Mouse (Mus musculus): ENCODE measurements around the gene Itga5.

The Itga5 gene

DNA sequence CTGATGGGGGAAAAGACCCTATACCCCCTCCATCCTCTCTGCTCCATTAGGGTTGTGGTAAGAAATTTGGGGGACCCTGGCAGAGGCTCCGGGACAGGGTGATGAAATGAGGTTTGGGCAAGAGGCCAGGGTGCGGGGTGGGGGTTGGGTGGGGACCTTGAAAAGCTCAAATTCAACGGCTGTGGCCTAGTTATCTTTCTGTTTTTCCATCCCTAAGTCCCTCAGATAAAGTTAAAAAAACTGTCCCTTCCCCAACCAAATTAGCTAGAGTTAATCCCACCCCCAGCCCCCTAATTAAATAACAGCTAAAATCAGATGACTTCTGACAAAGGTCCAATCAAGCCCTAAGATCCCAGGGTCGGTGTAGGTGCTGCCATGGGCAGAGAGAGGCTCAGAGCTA is 1.8 kb downstream of the Itga5 start:
- DNase-seq (ENCODE audit: low read depth) = no peak

DNA sequence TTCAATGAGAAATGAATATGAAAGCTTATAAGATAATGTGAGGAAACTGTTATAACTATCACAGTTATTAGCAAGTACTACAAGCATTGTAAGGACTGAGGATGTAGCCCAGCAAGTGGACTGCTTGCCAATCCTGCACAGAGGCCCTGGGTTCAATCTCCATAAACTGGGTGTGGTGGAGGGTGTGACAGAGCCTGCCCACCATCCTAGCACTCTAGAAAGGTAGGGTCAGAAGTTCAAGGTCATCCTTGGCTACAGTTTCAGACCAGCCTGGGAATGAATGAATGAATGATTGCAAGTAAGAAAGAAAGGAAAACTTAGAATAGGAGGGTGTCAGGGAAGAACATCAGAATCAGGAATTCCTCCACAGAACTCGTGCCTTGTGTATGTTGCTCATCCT is 2.8 kb downstream of the Itga5 start:
- DNase-seq (ENCODE audit: low read depth) = no peak

GRCm38 (mm10) chr15:103362950-103363349 is 3.6 kb downstream of the Itga5 start:
- no peak for DNase-seq (ENCODE audit: low read depth)

DNA sequence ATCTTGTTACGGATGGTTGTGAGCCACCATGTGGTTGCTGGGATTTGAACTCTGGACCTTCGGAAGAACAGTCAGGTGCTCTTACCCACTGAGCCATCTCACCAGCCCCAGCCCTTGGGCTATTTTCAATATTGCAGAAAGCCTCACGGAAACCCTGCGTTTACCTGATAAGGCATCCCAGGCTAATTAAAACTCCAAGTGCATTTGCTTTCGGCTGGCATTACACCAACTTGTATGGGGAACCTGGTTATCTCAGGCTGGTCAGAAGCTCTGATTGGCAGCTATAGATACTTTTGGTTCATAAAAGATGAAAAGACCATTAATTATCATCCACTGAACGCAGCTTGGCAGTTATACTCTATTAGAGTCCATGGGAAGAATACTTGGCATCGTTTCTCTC is 4.2 kb downstream of the Itga5 start:
- DNase-seq (ENCODE audit: low read depth) = no peak

- no peak for DNase-seq (ENCODE audit: low read depth)
Observed at GRCm38 (mm10) chr15:103361269-103361668, 5.3 kb downstream of the Itga5 start.

GRCm38 (mm10) chr15:103359869-103360602 is 6.5 kb downstream of the Itga5 start:
- DNase-seq (ENCODE audit: low read depth) = no peak

- no peak for DNase-seq (ENCODE audit: low read depth)
Observed at GRCm38 (mm10) chr15:103359122-103359510, 7.4 kb downstream of the Itga5 start.

- no peak for DNase-seq (ENCODE audit: low read depth)
Observed at GRCm38 (mm10) chr15:103358278-103359121, 8.1 kb downstream of the Itga5 start.

DNA sequence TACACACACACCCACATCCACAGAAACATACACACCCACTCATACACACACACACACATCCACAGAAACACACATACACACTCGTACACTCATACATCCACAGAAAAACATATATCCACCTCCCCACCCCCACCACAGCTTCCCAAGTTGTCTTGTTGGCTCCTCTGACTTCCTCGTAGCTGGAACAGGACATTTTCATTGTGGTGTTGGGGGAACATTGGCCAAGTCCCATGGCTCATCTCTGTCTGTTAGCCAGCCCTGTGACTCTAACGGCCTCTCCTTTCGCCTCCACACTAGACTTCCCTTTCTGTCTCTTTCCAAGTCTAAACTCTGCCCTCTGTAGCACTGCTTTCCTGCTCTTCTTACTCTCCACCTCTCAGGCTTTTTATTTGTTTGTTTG is 8.7 kb downstream of the Itga5 start:
- no peak for DNase-seq (ENCODE audit: low read depth)

DNA sequence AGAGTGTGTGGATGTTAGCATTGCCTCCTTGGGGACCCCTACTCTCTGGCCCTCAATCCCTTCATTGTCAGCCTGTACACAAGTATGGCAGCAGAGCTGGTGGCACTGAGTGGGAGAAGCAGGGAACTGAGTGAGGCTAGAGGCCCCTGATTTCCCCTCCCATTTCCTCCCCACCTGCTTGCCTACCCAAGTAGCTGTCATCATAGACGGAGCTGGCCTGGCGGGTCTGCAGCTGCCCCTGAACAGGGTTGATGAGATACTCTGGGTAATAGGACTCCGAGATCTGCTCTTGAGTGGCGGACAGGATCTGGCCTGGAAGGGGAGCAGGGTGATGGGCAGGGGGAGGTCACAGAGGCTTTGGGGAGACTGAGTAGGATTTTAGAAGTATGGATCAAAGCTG is 10.4 kb downstream of the Itga5 start:
- DNase-seq (ENCODE audit: low read depth) = no peak

DNA sequence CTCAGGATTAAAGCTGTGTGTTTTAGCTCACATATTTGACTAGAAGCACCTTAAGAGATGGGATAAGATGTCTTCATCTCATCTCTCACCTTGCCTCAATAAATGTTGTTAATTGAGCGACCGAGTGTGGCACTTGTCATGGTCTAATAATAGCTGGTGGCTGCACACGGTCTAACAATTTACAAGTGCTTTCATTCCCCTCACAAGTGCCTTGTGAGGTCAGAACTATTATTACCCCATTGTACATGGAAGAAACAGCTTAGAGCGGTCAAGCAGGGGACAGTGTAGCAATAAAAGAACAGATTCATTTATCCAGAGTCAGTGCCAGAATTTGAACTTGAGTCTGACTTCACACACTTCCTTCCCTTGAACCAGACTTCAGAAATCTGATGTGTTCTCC is 11.1 kb downstream of the Itga5 start:
- no peak for DNase-seq (ENCODE audit: low read depth)

GRCm38 (mm10) chr15:103354690-103355089 is 11.9 kb downstream of the Itga5 start:
- no peak for DNase-seq (ENCODE audit: low read depth)

DNA sequence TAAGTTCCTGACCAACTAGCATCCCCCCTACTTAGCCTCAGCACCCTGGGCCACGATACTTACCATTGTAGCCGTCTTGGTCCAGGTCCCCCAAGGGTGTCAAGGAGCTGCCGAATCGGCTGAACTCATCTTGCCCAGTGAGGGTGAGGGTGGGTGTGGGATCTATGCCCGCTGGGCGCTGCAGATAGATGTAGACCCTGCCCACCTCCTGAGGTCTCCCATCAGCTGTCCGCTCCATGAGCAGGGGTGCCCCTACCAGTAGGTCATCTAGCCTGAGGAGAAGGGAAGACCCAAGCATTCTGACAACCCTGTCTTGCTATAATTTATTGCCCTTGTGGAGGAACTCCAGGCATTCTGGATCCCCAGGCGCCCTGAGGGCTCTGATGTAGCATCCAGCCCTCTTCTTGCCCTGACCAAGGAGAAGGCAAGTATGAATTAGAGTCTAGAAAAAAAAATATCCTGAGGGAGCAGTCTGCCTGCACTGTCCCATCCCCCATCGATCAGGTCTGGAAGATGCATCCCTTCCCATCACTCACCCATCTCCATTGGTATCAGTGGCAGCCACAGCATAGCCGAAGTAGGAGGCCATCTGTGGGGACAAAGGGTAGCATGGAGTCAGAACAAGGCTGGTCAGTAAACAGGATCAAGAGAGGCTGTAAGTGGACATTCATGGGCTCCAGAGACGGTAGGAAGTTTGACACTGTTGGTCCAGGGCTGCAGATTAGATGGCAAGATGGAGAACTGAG is 12.9 kb downstream of the Itga5 start:
- no peak for DNase-seq (ENCODE audit: low read depth)

DNA sequence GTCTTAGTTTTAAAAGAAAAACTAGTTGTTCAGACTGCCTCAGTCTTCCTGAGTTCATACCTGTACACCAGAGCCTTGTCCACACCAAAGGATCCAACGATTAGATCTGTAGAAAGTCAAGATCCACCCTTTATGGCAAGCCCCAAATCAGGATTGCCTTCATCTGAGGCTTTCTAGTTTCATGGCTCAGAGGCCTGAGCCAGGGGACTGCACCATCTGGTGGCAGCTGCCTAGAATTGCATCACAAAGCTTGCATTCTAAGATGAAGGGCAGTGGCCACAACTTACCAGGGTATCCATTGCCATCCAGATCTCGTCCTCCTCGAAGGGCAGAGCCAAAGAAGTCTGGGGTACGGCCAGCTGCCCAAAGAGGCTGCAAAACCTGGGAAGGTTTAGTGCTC is 13.7 kb downstream of the Itga5 start:
- DNase-seq (ENCODE audit: low read depth) = peak; percentile 70

GRCm38 (mm10) chr15:103347275-103347684 is 19.3 kb downstream of the Itga5 start:
- peak; percentile 64 for DNase-seq (ENCODE audit: low read depth)

DNA sequence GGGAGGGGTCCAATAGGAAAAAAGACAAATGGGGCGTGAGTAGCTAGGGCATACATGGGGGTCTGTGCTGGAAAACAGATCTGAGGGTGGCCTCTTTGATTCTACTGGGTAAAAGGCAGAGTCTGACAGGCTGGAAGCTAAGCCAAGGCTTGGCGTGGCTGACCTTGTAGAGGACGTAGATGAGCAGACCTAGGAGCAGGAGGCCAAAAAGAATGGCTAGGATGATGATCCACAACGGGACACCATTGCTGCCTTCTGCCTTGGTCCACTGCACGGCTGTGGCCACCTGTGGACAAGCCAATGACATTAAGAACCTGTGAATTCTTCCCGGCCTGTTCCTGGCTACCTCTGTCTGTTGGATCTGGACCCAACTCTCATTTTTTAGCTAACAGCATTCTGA is 20.8 kb downstream of the Itga5 start:
- no peak for DNase-seq (ENCODE audit: low read depth)

DNA sequence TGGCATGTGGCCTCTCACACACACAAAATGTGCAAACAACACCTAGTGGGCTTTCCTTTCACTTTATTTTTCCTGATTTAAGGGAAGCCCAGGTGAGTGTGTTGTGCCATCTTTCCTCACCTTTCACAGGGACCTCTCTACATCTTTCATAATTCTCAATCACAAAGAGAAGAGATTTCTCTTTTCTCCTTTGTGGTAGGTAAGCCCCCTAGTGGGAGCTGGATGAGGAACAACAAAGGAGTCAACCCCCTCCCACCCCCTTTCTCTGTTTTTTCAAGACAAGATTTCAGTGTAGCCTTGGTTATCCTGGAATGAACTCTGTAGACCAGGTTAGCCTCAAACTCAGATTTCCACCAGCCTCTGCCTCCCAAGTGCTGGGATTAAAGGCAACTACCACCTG is 23.0 kb downstream of the Itga5 start:
- DNase-seq (ENCODE audit: low read depth) = no peak

GRCm38 (mm10) chr15:103343008-103343407 is 23.6 kb downstream of the Itga5 start:
- DNase-seq (ENCODE audit: low read depth) = no peak

DNA sequence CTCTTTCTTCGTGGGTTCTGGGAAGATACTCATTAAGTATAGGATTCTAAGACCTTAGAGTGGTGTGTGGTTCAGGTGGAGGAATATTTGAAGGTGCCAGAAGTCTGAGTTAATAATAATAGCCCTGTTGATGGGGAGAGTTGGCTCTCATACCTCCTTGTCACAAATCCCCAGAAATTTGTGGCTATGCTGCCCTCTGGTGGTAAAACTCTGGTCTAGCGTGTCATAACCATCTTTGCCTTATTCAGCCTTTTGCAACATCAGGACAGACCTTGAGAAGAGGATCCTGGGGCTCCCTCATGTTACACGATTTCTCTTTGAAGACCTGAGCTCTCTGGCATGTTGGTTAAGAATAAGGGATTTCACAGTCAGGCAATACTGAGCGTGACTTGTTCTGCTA is 24.1 kb downstream of the Itga5 start:
- peak; percentile 87 for DNase-seq (ENCODE audit: low read depth)

- no peak for DNase-seq (ENCODE audit: low read depth)
Observed at GRCm38 (mm10) chr15:103341547-103341946, 25.0 kb downstream of the Itga5 start.

DNA sequence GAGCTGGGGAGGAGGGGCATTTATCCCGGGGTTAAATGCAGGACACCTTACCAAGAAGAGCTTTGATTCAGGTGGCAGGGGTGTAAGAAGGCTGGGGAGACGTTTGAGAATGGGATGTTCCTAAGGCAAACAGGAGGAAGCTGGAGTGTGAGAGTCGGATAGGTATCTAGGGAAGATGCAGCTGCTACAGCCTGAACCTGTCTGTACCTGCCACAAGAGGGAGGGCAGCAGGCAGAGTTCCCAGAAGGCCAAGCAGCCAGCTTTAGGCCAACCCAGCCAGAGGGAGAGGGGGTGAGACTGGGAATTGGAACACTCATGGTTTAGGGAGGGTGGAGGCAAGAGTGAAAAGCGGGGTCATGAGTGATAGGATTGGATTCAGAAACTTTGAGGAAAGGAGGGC is 25.8 kb downstream of the Itga5 start:
- DNase-seq (ENCODE audit: low read depth) = peak; percentile 36

DNA sequence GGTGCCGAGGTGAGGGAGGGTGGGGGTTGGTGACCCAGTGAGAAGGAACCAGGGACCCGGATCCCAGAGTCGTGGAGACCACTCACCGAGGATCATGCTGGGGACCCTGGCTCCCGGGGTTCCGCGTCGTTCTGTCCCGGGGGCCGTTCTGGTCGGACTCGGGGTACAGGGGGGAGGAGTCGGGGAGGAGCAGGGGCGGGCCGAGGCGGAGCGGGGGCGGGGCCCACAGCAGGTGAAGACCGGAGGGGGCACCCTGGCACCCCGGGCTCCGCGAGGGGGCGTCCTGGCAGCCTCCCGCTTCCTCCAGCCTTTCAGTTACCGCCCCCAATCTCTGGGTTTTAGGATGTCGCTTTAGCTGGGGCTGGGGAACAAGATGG is 26.6 kb downstream of the Itga5 start, which contains the start of gene Zfp385a:
TSS of gene Zfp385a (minus strand) at position 133 of the 377 bp plus-strand sequence.
- peak; percentile 80 for DNase-seq (ENCODE audit: low read depth)
